Mouse (Mus musculus) mesoderm, embryonic 11.5 days (tissue): ENCODE measurements around the gene Ldlr.
"Not testable (repeated sequence)": the region's sequence is repeated elsewhere in the genome, so short reads cannot be mapped to it uniquely, and the experiment has no call there.

Experiments used
- DNase-seq: peaks from one replicate; pipeline ENCODE4 v3.0.0-alpha.2; 2012; ENCODE audit warnings: low read depth, low spot score

The Ldlr gene

GRCm38 (mm10) chr9:21788234-21788633 lies 65.0 kb downstream of the Ldlr start:
- no peak for DNase-seq

GRCm38 (mm10) chr9:21791861-21792260 lies 68.6 kb downstream of the Ldlr start:
- DNase-seq = no peak

- DNase-seq = no peak
Observed at GRCm38 (mm10) chr9:21792644-21793043, 69.4 kb downstream of the Ldlr start.

GRCm38 (mm10) chr9:21793507-21793906 lies 70.2 kb downstream of the Ldlr start:
- DNase-seq = not testable (repeated sequence)

GRCm38 (mm10) chr9:21794344-21794834 lies 71.1 kb downstream of the Ldlr start:
- DNase-seq = no peak

- DNase-seq = no peak
Observed at GRCm38 (mm10) chr9:21794925-21795324, 71.6 kb downstream of the Ldlr start.

GRCm38 (mm10) chr9:21795579-21795978 lies 72.3 kb downstream of the Ldlr start:
- no peak for DNase-seq

GRCm38 (mm10) chr9:21796259-21796658 lies 73.0 kb downstream of the Ldlr start:
- no peak for DNase-seq

GRCm38 (mm10) chr9:21796919-21797318 lies 73.6 kb downstream of the Ldlr start:
- no peak for DNase-seq

GRCm38 (mm10) chr9:21797921-21798344 lies 74.7 kb downstream of the Ldlr start:
- DNase-seq = peak; percentile 78

GRCm38 (mm10) chr9:21798345-21799009 lies 75.2 kb downstream of the Ldlr start, which contains the start of gene Kank2:
Kank2 (minus strand) TSS chr9:21798744.
- DNase-seq = peak; percentile 89

GRCm38 (mm10) chr9:21799010-21799350 lies 75.7 kb downstream of the Ldlr start:
- DNase-seq = no peak
